Mouse (Mus musculus) olfactory bulb, adult 2 months (tissue): ENCODE data around the gene Celsr2.

Experiments
- CTCF ChIP-seq: fragments of 200-500 bp; IDR thresholded peaks from 2 replicates; pipeline ENCODE4 v1.5.1; 2012; ENCODE audit warnings: low read depth, mild to moderate bottlenecking, low read length, moderate library complexity; ENCODE audit not compliant: insufficient read depth
- POLR2A ChIP-seq: fragments of 200-500 bp; IDR thresholded peaks from 2 replicates; pipeline ENCODE4 v1.6.1; 2012; ENCODE audit warnings: mild to moderate bottlenecking, low read depth, low read length, moderate library complexity; ENCODE audit not compliant: insufficient read depth

GRCm38 (mm10) chr3:108392793-108393192 lies 22.6 kb downstream of the Celsr2 start:
- TF ChIP-seq CTCF (no peak), POLR2A (no peak)
